Mouse (Mus musculus): Measurements from ENCODE around the gene Casp8.
"Not testable (repeated sequence)": the region's sequence is repeated elsewhere in the genome, so short reads cannot be mapped to it uniquely, and the experiment has no call there.

- not testable (repeated sequence) for TF ChIP-seq CTCF (IDR thresholded peaks at IDR 0.05; ENCODE audit: extremely low read depth, insufficient read length, insufficient replicate concordance, low read depth, low read length); POLR2A (IDR thresholded peaks at IDR 0.05; ENCODE audit: low read depth, low read length)
Observed at GRCm38 (mm10) chr1:58876500-58876899, 81.3 kb downstream of the Casp8 start.
